Mouse (Mus musculus) neural tube, embryonic 12.5 days (tissue): ENCODE data around the gene Klk15. TPM values are rescaled to one million over a fixed set of nuclear protein-coding genes. Genes with fewer than 3 reads are reported as not detected.

Experiments used
- ATAC-seq: fragments of 200-750 bp; cut with Nextera tagmentation; 2 replicates; pipeline ENCODE4 v1.8.0; 2017; ENCODE audit warnings: low read depth, mild to moderate bottlenecking, moderate TSS enrichment, moderate library complexity; ENCODE audit not compliant: low FRiP score
- H3K27ac ChIP-seq: fragments of 300-500 bp; sonication (generic); 2 replicates; pipeline ENCODE4 v1.5.1; 2016
- H3K27me3 ChIP-seq: fragments of 300-500 bp; sonication (generic); replicated peaks from 2 replicates; pipeline ENCODE4 v1.6.1; 2016; ENCODE audit warnings: mild to moderate bottlenecking
- H3K36me3 ChIP-seq: fragments of 300-500 bp; sonication (generic); 2 replicates; pipeline ENCODE4 v1.6.1; 2016; ENCODE audit warnings: mild to moderate bottlenecking
- H3K4me1 ChIP-seq: fragments of 300-500 bp; sonication (generic); 2 replicates; pipeline ENCODE4 v1.6.1; 2016
- H3K4me2 ChIP-seq: fragments of 300-500 bp; sonication (generic); replicated peaks from 2 replicates; pipeline ENCODE4 v1.6.1; 2016; ENCODE audit warnings: mild to moderate bottlenecking
- H3K4me3 ChIP-seq: fragments of 300-500 bp; sonication (generic); 2 replicates; pipeline ENCODE4 v1.5.1; 2016
- H3K9ac ChIP-seq: fragments of 300-500 bp; sonication (generic); 2 replicates; pipeline ENCODE4 v1.6.1; 2016; ENCODE audit warnings: mild to moderate bottlenecking
- H3K9me3 ChIP-seq: fragments of 300-500 bp; sonication (generic); 2 replicates; pipeline ENCODE4 v1.6.1; 2016; ENCODE audit warnings: mild to moderate bottlenecking
- WGBS: fragments of 180-500 bp; shearing (Covaris S2); methylation state at CpG from one replicate; pipeline ENCODE4 v1.1.7; 2016; 5-methylcytosine and 5-hydroxymethylcytosine counted together
- polyA plus RNA-seq: library from polyadenylated mRNA; unstranded; fragments of >200 nt; fragmentation: Nextera tagmentation; extraction: Ambion mirVana; gene quantifications from 2 replicates; pipeline ENCODE4 v1.2.1, GENCODE M21; 2016

The Klk15 gene
- polyA plus RNA-seq: not detected in 2 replicates

DNA sequence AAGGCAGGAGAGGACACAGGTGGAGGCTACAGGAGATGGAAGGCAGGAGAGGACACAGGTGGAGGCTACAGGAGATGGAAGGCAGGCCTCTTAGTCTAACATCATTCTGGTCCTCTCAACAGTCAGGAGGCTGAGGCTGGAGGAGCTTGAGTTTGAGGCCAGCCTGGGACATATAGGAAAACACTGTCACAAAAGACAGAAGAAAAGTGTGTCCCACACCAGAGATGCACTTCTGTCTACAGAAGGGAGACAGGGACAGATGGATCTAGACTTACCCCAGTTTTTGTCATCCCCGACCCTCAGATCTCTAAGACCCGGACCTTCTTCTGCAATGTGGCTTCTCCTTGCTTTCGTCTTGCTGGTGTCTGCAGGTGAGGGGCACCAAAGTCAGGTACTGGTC, at the start of gene Klk15:
Gene Klk15 (plus strand): TSS at position 301 of the 400 bp plus-strand sequence.
- Histone ChIP-seq H3K4me3 (no peak within 1 kb of the TSS), H3K9me3 (no peaks in the 10 kb centered on the region), H3K9ac (no peak within 1 kb of the TSS), H3K27ac (no peak within 1 kb of the TSS), H3K27me3 (no peaks in the 10 kb centered on the region), H3K36me3 (no peaks in the 10 kb centered on the region), H3K4me2 (no peak within 1 kb of the TSS), H3K4me1 (no peaks in the 10 kb centered on the region)
- no peak for ATAC-seq
- 92% methylated on average over 3 of the region's 3 CpGs for WGBS

DNA sequence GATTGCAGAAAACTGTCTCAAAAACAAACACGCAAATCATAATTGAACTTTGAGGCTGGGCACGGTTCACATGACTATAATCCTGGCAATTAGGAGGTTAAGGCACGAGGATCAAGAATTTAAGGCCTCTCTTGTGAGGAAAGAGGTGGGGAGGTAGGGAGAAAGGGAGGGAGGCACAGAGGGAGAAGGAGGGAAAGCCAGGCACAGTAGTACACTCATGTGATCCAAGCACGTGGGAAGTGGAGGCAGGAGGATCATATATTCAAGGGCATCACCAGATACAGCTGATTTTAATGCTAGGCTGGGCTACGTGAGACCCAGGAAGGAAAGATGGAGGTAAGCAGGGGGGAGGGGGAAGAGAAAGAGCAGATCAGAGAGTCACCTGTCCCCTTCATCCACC, 42.2 kb upstream of the Klk15 start:
- H3K36me3 ChIP-seq: no peaks in the 10 kb centered on the region
- no peaks in the 10 kb centered on the region for H3K9me3 ChIP-seq
- H3K4me1 ChIP-seq: no peaks in the 10 kb centered on the region
- no peaks in the 10 kb centered on the region for H3K27me3 ChIP-seq
- ATAC-seq: no peak
- H3K27ac ChIP-seq: no peak overlapping the region
- H3K4me2 ChIP-seq: no peak overlapping the region
- H3K4me3 ChIP-seq: no peak overlapping the region
- WGBS: 69% methylated on average over 5 of the region's 5 CpGs
- H3K9ac ChIP-seq: no peak overlapping the region

DNA sequence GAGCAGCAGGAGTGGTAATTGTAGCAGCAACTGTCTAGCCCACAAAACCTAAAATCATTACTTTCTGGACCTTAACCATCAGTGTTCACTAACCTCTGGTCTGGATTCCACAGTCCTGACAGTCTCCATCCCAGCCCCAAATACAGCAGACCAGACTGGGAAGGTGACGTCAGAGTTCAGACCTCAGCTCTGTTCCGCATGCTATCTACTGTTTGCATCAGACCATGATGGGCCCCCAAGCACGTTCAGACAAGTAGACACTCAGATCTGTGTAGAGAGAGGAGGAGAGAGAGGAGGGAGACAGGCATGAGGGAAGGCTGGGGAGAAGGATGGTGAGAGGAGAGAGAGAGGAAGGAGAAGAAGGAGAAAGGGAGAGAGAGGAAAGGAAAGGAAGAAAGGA, 41.8 kb upstream of the Klk15 start:
- no peak overlapping the region for H3K4me3 ChIP-seq
- H3K27ac ChIP-seq: no peak overlapping the region
- H3K4me1 ChIP-seq: no peaks in the 10 kb centered on the region
- H3K4me2 ChIP-seq: no peak overlapping the region
- H3K27me3 ChIP-seq: no peaks in the 10 kb centered on the region
- H3K9me3 ChIP-seq: no peaks in the 10 kb centered on the region
- ATAC-seq: no peak
- 71% methylated on average over 3 of the region's 3 CpGs for WGBS
- no peak overlapping the region for H3K9ac ChIP-seq
- H3K36me3 ChIP-seq: no peaks in the 10 kb centered on the region

DNA sequence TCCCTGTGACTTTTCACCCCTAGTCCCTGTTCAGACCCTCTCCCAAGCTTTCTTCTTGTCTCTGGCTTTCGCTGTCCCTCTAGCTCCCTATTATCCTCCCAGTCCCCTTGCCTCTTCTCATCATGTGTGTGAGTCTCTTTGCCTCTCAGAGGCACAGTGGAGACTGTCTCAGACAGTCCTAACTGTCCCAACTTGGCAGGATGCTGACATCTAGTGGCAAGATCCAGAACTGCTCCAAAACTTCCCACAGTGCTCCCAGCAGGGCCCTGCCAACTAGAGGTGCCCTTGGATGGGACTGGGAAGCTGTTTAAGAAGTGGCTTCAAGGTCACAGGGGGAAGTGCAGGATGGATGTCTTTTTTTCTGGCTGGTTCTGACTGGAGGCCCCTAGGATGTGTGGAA, 38.7 kb upstream of the Klk15 start:
- Histone ChIP-seq H3K9ac (no peak overlapping the region), H3K36me3 (no peaks in the 10 kb centered on the region), H3K9me3 (peaks cover under 1% of the 10 kb centered on the region; the same call in 1 of the 2 replicates), H3K27ac (no peak overlapping the region), H3K4me2 (no peak overlapping the region), H3K4me3 (no peak overlapping the region), H3K27me3 (no peaks in the 10 kb centered on the region), H3K4me1 (no peaks in the 10 kb centered on the region)
- WGBS: 12% methylated on average over 1 of the region's 1 CpGs
- ATAC-seq: peak; percentile 94

DNA sequence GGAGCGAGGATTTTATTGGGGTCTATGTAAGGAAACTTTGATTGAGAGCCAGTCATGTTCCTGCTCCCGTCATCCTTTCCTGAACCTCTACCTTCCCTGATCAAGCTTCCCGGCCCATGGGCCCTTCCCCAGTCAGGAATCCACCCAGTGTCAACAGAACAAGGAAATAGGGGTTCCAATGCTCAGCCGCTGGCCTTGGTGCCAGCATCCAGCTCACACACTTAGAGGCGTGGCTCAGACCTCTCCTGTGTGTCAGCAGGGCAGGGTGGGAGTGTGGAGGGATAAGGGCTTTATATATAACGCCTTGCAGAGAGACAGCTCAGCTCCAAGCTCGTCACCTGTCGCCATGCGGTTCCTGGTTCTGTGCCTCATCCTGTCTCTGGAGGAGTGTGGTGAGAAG, 18.7 kb upstream of the Klk15 start:
- Histone ChIP-seq H3K9ac (no peak overlapping the region), H3K4me1 (no peaks in the 10 kb centered on the region), H3K27me3 (no peaks in the 10 kb centered on the region), H3K36me3 (no peaks in the 10 kb centered on the region), H3K9me3 (no peaks in the 10 kb centered on the region), H3K4me2 (no peak overlapping the region), H3K4me3 (no peak overlapping the region), H3K27ac (no peak overlapping the region)
- ATAC-seq: no peak
- 76% methylated on average over 9 of the region's 9 CpGs for WGBS

DNA sequence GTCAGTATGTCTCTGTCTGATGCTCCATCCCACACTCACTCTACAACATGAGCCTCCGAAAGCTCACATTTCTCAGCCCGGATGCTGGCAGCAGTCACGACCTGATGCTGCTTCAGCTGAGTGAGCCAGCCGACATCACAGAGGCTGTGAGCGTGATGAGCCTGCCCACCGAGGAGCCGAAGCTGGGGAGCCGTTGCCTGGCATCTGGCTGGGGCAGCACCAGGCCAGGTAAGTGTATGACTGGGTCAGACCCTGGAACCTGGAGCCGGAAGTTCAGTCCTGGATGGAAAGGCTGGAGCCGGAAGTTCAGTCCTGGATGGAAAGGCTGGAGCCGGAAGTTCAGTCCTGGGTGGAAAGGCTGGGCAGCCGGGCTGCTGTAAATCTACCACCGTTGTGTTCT, 15.1 kb upstream of the Klk15 start:
- Histone ChIP-seq H3K27ac (no peak overlapping the region), H3K4me3 (no peak overlapping the region), H3K36me3 (no peaks in the 10 kb centered on the region), H3K4me2 (no peak overlapping the region), H3K9me3 (no peaks in the 10 kb centered on the region), H3K9ac (no peak overlapping the region), H3K27me3 (no peaks in the 10 kb centered on the region), H3K4me1 (no peaks in the 10 kb centered on the region)
- ATAC-seq: no peak
- 87% methylated on average over 13 of the region's 13 CpGs for WGBS

DNA sequence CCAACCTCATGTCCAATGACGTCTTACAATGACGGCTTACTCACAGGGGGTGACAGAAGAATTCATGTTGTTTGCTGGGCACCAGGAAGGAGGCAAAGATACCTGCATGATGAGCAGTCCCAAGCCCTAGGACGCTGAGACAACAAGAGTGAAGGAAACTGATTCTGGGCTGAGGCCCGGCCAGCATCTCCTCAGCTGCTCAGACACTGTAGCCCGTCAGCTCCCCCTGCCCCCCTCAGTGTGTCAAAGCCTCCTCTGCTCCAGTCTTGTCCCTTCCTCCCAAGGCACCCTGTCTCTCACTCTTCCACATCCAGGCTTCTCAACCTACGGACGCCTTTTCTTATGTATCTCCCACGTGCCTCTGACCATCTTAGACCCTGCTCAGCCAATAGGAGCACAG, 14.7 kb upstream of the Klk15 start:
- Histone ChIP-seq H3K4me1 (no peaks in the 10 kb centered on the region), H3K27ac (no peak overlapping the region), H3K36me3 (no peaks in the 10 kb centered on the region), H3K9me3 (no peaks in the 10 kb centered on the region), H3K4me3 (no peak overlapping the region), H3K4me2 (no peak overlapping the region), H3K9ac (no peak overlapping the region), H3K27me3 (no peaks in the 10 kb centered on the region)
- 81% methylated on average over 8 of the region's 8 CpGs for WGBS
- ATAC-seq: no peak

DNA sequence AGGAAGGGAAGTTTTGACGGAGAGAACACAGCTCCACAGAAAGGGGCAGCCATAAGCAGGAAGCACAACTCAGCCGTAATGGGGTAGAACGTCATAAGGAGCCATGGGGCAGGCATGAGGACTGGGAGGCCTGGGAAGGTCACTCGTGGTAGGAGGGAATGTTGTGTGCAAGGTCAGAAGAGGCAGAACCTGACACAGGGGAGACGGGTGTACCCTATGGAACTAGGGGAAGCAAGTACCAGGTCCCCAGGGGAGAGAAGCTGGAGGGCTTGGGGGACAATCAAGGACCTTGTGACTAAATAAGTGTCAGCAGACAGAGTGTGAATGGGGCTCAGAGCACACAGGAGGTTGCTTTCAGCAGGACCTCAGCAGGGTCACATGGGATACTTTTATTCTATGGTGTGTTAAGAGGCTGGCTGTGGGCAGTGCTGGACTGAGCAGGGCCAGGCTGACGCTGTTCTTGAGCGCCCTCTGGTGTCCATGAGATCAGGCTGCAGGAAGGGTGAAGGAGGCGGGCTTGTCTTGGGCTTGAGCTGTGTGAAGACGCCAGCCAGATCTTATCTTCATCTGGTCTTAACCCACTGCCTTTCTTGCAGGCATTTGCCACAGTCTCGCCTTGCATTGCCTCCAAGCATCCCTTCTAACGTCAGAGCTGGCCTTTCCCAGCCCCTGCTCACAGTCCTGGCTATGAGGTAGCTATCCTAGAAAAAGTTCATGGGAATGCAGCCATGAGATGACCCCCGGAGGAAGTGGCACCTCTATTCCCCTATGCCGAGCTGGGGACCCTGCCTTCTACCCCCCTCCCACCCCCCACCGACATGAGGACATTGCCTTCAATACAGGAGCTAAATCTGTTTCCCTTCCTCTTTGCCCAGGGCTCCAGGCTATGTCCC, 13.7 kb upstream of the Klk15 start:
- Histone ChIP-seq H3K4me3 (no peak overlapping the region), H3K9ac (no peak overlapping the region), H3K4me1 (no peaks in the 10 kb centered on the region), H3K27ac (no peak overlapping the region), H3K27me3 (no peaks in the 10 kb centered on the region), H3K36me3 (no peaks in the 10 kb centered on the region), H3K4me2 (no peak overlapping the region), H3K9me3 (no peaks in the 10 kb centered on the region)
- 33% methylated on average over 14 of the region's 14 CpGs for WGBS
- ATAC-seq: peak; percentile 86

DNA sequence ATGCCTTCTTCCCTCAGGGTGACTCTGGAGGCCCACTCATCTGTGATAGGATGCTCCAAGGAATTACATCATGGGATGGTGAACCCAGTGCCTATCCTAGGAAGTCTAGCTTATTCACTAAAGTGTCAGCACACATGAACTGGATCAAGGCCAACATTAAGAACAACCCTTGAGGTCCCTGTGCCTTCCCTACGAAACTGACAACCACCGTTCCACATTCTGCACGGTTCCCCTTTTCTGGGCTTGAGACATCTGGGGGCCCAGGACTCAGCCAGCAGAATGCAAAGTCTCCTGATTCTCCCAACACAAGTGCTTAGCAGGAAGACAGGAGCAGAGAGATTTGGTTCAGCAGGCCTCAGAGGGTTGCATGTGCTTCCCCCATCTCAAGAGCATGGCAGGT, 13.0 kb upstream of the Klk15 start:
- Histone ChIP-seq H3K9ac (no peak overlapping the region), H3K27ac (no peak overlapping the region), H3K4me2 (no peak overlapping the region), H3K27me3 (no peaks in the 10 kb centered on the region), H3K36me3 (no peaks in the 10 kb centered on the region), H3K9me3 (no peaks in the 10 kb centered on the region), H3K4me1 (no peaks in the 10 kb centered on the region), H3K4me3 (no peak overlapping the region)
- WGBS: 97% methylated on average over 3 of the region's 3 CpGs
- no peak for ATAC-seq

DNA sequence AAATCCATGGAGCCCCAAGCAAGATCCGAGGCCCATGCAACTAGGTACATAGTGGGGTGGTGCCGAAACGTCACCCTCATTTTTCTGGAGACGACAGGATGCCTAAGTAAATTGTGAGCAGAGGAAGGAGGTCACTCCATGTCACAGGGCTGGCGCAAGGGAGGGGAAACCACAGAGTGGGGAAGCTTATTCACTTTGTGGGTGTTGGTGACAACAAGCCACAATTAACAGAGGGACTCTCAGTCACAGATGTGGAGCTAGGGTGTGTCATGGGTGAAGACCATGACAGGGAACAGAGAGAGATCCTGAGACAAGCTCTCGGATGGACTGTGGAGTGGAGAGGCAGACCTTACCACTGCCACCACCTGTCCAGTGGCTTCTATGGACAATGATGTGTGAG, 12.5 kb upstream of the Klk15 start:
- H3K4me3 ChIP-seq: no peak overlapping the region
- WGBS: 84% methylated on average over 6 of the region's 6 CpGs

DNA sequence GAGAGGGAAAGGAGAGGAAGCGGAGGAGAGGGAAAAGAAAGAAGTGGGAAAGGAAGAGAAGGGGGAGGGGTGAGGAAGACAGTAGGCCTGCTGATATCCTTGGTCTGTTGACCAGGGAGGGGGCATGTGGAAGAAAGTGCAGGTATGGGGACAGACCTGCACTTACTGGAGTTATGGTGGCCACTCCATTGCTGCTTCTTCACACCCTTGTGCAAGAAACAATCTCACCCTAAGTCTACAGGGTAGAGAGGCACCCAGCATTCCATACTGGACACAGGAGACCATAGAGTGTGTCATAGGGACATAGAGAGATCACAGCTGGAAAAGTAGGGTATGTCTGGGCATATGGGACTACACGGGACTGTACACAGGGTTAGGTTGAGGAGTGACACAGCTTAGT, 11.6 kb upstream of the Klk15 start:
- Histone ChIP-seq H3K9ac (no peak overlapping the region), H3K36me3 (no peaks in the 10 kb centered on the region), H3K9me3 (no peaks in the 10 kb centered on the region), H3K4me1 (no peaks in the 10 kb centered on the region), H3K4me3 (no peak overlapping the region), H3K27ac (no peak overlapping the region), H3K4me2 (no peak overlapping the region), H3K27me3 (no peaks in the 10 kb centered on the region)
- ATAC-seq: no peak
- 98% methylated on average over 2 of the region's 2 CpGs for WGBS

More for the DNA sequence above, 12.5 kb upstream of the Klk15 start:
- no peaks in the 10 kb centered on the region for H3K36me3 ChIP-seq
- no peak overlapping the region for H3K9ac ChIP-seq
- no peaks in the 10 kb centered on the region for H3K4me1 ChIP-seq
- no peaks in the 10 kb centered on the region for H3K9me3 ChIP-seq
- no peak overlapping the region for H3K27ac ChIP-seq
- ATAC-seq: no peak
- H3K27me3 ChIP-seq: no peaks in the 10 kb centered on the region
- H3K4me2 ChIP-seq: no peak overlapping the region

DNA sequence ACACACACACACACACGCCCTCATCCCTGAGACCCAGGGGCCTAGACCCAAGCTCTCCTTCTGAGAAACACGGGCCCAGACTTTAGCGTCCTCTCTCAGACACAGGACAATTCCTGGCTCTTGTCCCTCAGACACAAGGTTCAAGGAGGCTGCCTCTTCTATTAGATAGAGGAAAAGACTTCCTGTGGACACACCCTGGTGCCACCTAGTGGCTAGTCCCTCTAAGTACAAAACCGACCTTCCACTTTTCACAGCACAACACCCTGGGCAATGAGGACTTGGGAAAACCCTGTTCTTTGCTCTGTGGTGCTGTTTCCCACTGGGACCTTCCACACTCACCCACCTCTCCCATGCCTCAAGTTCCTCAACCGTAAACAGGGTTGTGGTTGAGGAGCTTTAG, 7.6 kb upstream of the Klk15 start:
- no peak overlapping the region for H3K27ac ChIP-seq
- ATAC-seq: no peak
- H3K9me3 ChIP-seq: no peaks in the 10 kb centered on the region
- H3K4me2 ChIP-seq: no peak overlapping the region
- no peak overlapping the region for H3K4me3 ChIP-seq
- no peaks in the 10 kb centered on the region for H3K36me3 ChIP-seq
- H3K9ac ChIP-seq: no peak overlapping the region
- H3K27me3 ChIP-seq: no peaks in the 10 kb centered on the region
- WGBS: 66% methylated on average over 5 of the region's 5 CpGs
- H3K4me1 ChIP-seq: no peaks in the 10 kb centered on the region

DNA sequence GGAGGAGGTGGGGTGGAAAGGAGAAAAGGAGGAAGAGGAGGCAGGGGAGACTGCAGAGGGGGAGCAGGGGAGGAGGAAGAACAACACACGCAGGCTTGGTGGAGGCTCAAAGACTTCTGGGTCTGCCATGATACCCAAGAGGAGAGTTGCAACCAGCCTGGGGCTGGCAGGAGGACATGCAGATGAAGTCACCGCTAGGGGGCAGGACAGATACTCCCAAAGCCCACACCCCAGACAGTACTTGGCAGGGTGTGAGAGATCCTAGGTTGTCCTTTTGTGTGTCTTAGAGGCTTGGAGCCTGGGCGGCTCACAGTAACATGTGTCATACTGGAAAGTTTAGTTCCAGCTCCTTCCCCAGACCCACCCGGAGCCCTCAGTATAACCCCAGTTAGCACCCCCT, 5.0 kb upstream of the Klk15 start:
- H3K4me3 ChIP-seq: no peak overlapping the region
- H3K9ac ChIP-seq: no peak overlapping the region
- no peaks in the 10 kb centered on the region for H3K27me3 ChIP-seq
- no peak overlapping the region for H3K4me2 ChIP-seq
- no peak for ATAC-seq
- 48% methylated on average over 4 of the region's 4 CpGs for WGBS
- H3K9me3 ChIP-seq: no peaks in the 10 kb centered on the region
- H3K27ac ChIP-seq: no peak overlapping the region
- no peaks in the 10 kb centered on the region for H3K36me3 ChIP-seq
- H3K4me1 ChIP-seq: no peaks in the 10 kb centered on the region
